ENCODE assay signal across 24 mouse cellular contexts in genomic region chrX:85226883-85227282, GRCm38 (mm10). TPM values are rescaled to one million over a fixed set of nuclear protein-coding genes. Genes with fewer than 3 reads are reported as not detected.
A peak's percentile ranks its signal among the peaks of the same experiment; 100 is the strongest.
DNase-seq lines count a peak whose midpoint lies in the region; ATAC-seq and TF ChIP-seq lines count a peak whose summit lies in the region.
"Had no signal": no experiment of that assay in that cellular context is flagged by ENCODE, and none has a peak within 500 bp of the region (broad histone marks: within the 10 kb centered on the region; RNA-seq: fewer than 3 reads in every experiment).

No protein-coding gene starts in this region.

- TF ChIP-seq CTCF in heart, adult 2 months (IDR thresholded peaks at IDR 0.05) = no peak
- no peak for TF ChIP-seq CTCF in gastrocnemius, adult 2 months (IDR thresholded peaks at IDR 0.05)

- intact Hi-C loops in heart, adult 2 months (cut with DNase I) = no loop called here
- intact Hi-C loops in gastrocnemius, adult 2 months (cut with DNase I) = loop anchor here (1.0 kb wide), 1 partner anchor 10 kb away; no protein-coding TSS in a partner anchor

- no peaks in the 10 kb centered on the region for H3K9me3 ChIP-seq in heart, embryonic 12.5 days (replicated peaks)
- H3K9me3 ChIP-seq: heart, embryonic 13.5 days; intestine, embryonic 15.5 days; kidney, embryonic 15.5 days; limb, embryonic 10.5 days; megakaryocyte, embryonic 14.5 days had no signal

- DNase-seq in heart, adult 2 months = no peak
- peak; percentile 47 for DNase-seq in CD4-positive helper T cell, adult 2 months (ENCODE audit: low read depth, low spot score)
- DNase-seq in thymus, postnatal 10 days (ENCODE audit: low spot score in 2 of 2) = peak; percentile 20
- no peak for DNase-seq in gastrocnemius, adult 8-10 months (ENCODE audit: low spot score in 2 of 2)
- DNase-seq in left cerebral cortex, adult 18-20 months (ENCODE audit: low spot score in 2 of 2) = no peak
- no peak for DNase-seq in gastrocnemius, adult 2 months
- DNase-seq: adrenal gland, postnatal 14 days; cerebellum, adult 2 months; gastrocnemius, postnatal 25 days; lung, adult 2 months had no signal

- H3K4me3 ChIP-seq in heart, adult 2 months = no peak overlapping the region
- H3K4me3 ChIP-seq in heart, embryonic 12.5 days = no peak overlapping the region
- no peak overlapping the region for H3K4me3 ChIP-seq in gastrocnemius, adult 2 months
- H3K4me3 ChIP-seq: heart, embryonic 13.5 days; intestine, embryonic 15.5 days; kidney, embryonic 15.5 days; limb, embryonic 10.5 days; megakaryocyte, embryonic 14.5 days had no signal

- H3K9ac ChIP-seq in heart, adult 2 months (ENCODE audit: low read depth, low read length) = no peak overlapping the region
- no peak overlapping the region for H3K9ac ChIP-seq in heart, embryonic 12.5 days
- H3K9ac ChIP-seq: heart, embryonic 13.5 days; hindbrain, embryonic 14.5 days; intestine, embryonic 15.5 days; kidney, embryonic 15.5 days had no signal

- no peak for TF ChIP-seq EP300 in heart, adult 2 months (IDR thresholded peaks at IDR 0.05; ENCODE audit: insufficient read depth, low read depth, low read length)

- no peak overlapping the region for H3K4me2 ChIP-seq in heart, embryonic 12.5 days
- H3K4me2 ChIP-seq: heart, embryonic 13.5 days; hindbrain, embryonic 14.5 days; intestine, embryonic 15.5 days; kidney, embryonic 15.5 days; liver, embryonic 11.5 days had no signal

- no peaks in the 10 kb centered on the region for H3K4me1 ChIP-seq in heart, adult 2 months (ENCODE audit: control insufficient read depth, insufficient read depth, low read length)
- no peaks in the 10 kb centered on the region for H3K4me1 ChIP-seq in heart, embryonic 12.5 days (replicated peaks)
- H3K4me1 ChIP-seq: intestine, embryonic 15.5 days; kidney, embryonic 15.5 days; megakaryocyte, embryonic 14.5 days had no signal

- TF ChIP-seq POLR2A in heart, adult 2 months (IDR thresholded peaks at IDR 0.05; ENCODE audit: insufficient read depth, low read depth, low read length) = no peak

- H3K27me3 ChIP-seq in heart, adult 2 months (ENCODE audit: control insufficient read depth, insufficient read depth, low read length) = no peaks in the 10 kb centered on the region
- H3K27me3 ChIP-seq in heart, embryonic 12.5 days (replicated peaks) = no peaks in the 10 kb centered on the region
- H3K27me3 ChIP-seq: heart, embryonic 13.5 days; intestine, embryonic 15.5 days; megakaryocyte, embryonic 14.5 days had no signal

- peak overlapping the region; percentile 6; the same call in 1 of the 2 replicates for H3K27ac ChIP-seq in heart, adult 2 months
- H3K27ac ChIP-seq in heart, embryonic 12.5 days (ENCODE audit: poor library complexity, severe bottlenecking) = no peak overlapping the region
- no peak overlapping the region for H3K27ac ChIP-seq in gastrocnemius, adult 2 months
- H3K27ac ChIP-seq: heart, embryonic 13.5 days; hindbrain, embryonic 14.5 days; intestine, embryonic 15.5 days; kidney, embryonic 15.5 days; limb, embryonic 10.5 days; stomach, postnatal 0 days had no signal

- no peak for ATAC-seq in heart, embryonic 12.5 days (ENCODE audit: insufficient number of reproducible peaks, low FRiP score)
- peak; percentile 78 for ATAC-seq in granulocyte monocyte progenitor cell, adult 5-6 weeks (replicated peaks; ENCODE audit: poor library complexity, severe bottlenecking)
- ATAC-seq: intestine, embryonic 15.5 days had no signal

- no peaks in the 10 kb centered on the region for H3K79me2 ChIP-seq in heart, adult 2 months (replicated peaks; ENCODE audit: control insufficient read depth, insufficient read depth, low read length)

- H3K36me3 ChIP-seq in heart, adult 2 months (ENCODE audit: control insufficient read depth, insufficient read depth, low read length) = no peaks in the 10 kb centered on the region
- no peaks in the 10 kb centered on the region for H3K36me3 ChIP-seq in heart, embryonic 12.5 days
- H3K36me3 ChIP-seq: heart, embryonic 13.5 days; intestine, embryonic 15.5 days; kidney, embryonic 15.5 days; limb, embryonic 10.5 days had no signal

RNA-seq across cellular contexts. Expression of gene Fthl17a, which starts 22.6 kb away (rescaled TPM):
- total RNA-seq in heart, adult 2 months (2021) = not detected
- polyA plus RNA-seq in heart, adult 2 months (2012; rRNA removed) = not detected in 2 replicates
- not detected in 2 replicates for polyA plus RNA-seq in heart, embryonic 12.5 days (2016; fragmentation: Nextera tagmentation; extraction: Ambion mirVana)
- total RNA-seq in granulocyte monocyte progenitor cell, adult 5-6 weeks (2014; fragmentation: Nextera tagmentation) = not detected in 2 replicates
- total RNA-seq in granulocyte monocyte progenitor cell, adult 5-6 weeks (2017) = not detected in 2 replicates
- not detected for total RNA-seq in gastrocnemius, adult 8-10 months (2022)
- not detected for total RNA-seq in left cerebral cortex, adult 18-20 months (2021)
- not detected for total RNA-seq in gastrocnemius, adult 2 months (2021)
- total RNA-seq: adrenal gland, postnatal 14 days; gastrocnemius, postnatal 25 days; layer of hippocampus, adult 18-20 months; midbrain, postnatal 0 days had no signal
- polyA plus RNA-seq: cerebellum, adult 2 months; embryonic facial prominence, embryonic 14.5 days; heart, embryonic 13.5 days; hindbrain, embryonic 14.5 days; intestine, embryonic 15.5 days; kidney, embryonic 15.5 days; limb, embryonic 10.5 days; liver, embryonic 11.5 days; lung, adult 2 months; midbrain, postnatal 0 days; neural tube, embryonic 11.5 days; stomach, postnatal 0 days had no signal

Comparison
In these comparisons a context has a peak if more than half of its experiments do, and no peak if none do; other contexts are left out.
1. DNase-seq: peak in CD4-positive helper T cell, adult 2 months (single experiment) and thymus, postnatal 10 days (2 of 2); none in heart, adult 2 months (0 of 2), gastrocnemius, adult 8-10 months (0 of 2), left cerebral cortex, adult 18-20 months (0 of 2) and gastrocnemius, adult 2 months (single experiment).